Mouse (Mus musculus) limb, embryonic 13.5 days (tissue): ENCODE measurements around the gene Gm42791. TPM values are rescaled to one million over a fixed set of nuclear protein-coding genes. Genes with fewer than 3 reads are reported as not detected.

Experiments
- ATAC-seq: fragments of 200-750 bp; cut with Nextera tagmentation; 2 replicates; pipeline ENCODE4 v1.8.0; 2017; ENCODE audit warnings: low read depth, moderate number of reproducible peaks, moderate TSS enrichment; ENCODE audit not compliant: low FRiP score
- H3K27ac ChIP-seq: fragments of 300-500 bp; sonication (generic); 2 replicates; pipeline ENCODE4 v1.5.1; 2015; ENCODE audit warnings: inconsistent platforms, mild to moderate bottlenecking, moderate library complexity
- H3K27me3 ChIP-seq: fragments of 300-500 bp; sonication (generic); 2 replicates; pipeline ENCODE4 v1.6.1; 2015; ENCODE audit warnings: mild to moderate bottlenecking, inconsistent platforms
- H3K36me3 ChIP-seq: fragments of 300-500 bp; sonication (generic); 2 replicates; pipeline ENCODE4 v1.6.1; 2015; ENCODE audit warnings: inconsistent platforms, mild to moderate bottlenecking, moderate library complexity
- H3K4me1 ChIP-seq: fragments of 300-500 bp; sonication (generic); 2 replicates; pipeline ENCODE4 v1.6.1; 2015; ENCODE audit warnings: inconsistent platforms
- H3K4me2 ChIP-seq: fragments of 300-500 bp; sonication (generic); replicated peaks from 2 replicates; pipeline ENCODE4 v1.6.1; 2015; ENCODE audit warnings: inconsistent platforms, mild to moderate bottlenecking, moderate library complexity
- H3K4me3 ChIP-seq: fragments of 300-500 bp; sonication (generic); 2 replicates; pipeline ENCODE4 v1.5.1; 2015; ENCODE audit warnings: moderate library complexity, mild to moderate bottlenecking, inconsistent platforms
- H3K9ac ChIP-seq: fragments of 300-500 bp; sonication (generic); 2 replicates; pipeline ENCODE4 v1.6.1; 2015; ENCODE audit warnings: mild to moderate bottlenecking, inconsistent platforms
- H3K9me3 ChIP-seq: fragments of 300-500 bp; sonication (generic); 2 replicates; pipeline ENCODE4 v1.6.1; 2016; ENCODE audit warnings: inconsistent platforms
- WGBS: fragments of 180-500 bp; shearing (Covaris S2); methylation state at CpG from one replicate; pipeline ENCODE4 v1.1.7; 2015; 5-methylcytosine and 5-hydroxymethylcytosine counted together
- polyA plus RNA-seq: library from polyadenylated mRNA; unstranded; fragments of >200 nt; fragmentation: Nextera tagmentation; extraction: Ambion mirVana; gene quantifications from 2 replicates; pipeline ENCODE4 v1.2.1, GENCODE M21; 2015

Gm42791 gene
- polyA plus RNA-seq, 1 experiment from 2014 or later: 1.6 TPM

DNA sequence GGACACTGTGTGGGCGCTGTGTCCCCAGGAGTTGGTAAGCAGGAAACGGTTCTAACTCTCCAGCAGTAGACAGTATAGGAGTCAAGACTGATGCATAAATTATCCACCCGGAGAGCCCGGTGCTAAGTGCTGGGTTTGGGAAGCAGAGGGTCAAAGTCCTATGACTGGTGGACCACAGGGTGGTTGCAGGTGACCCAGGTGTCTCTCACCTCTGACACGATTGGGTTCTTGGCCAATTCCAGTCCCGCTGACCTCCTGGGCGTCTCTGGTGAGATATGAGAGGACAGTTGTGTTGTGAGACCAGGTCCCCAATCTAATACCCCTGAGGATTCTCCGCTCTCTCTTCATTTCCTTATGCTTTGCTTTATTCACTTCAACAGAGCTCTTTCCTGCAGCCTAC is 139.9 kb downstream of the Gm42791 start:
- Histone ChIP-seq H3K27me3 (no peaks in the 10 kb centered on the region), H3K4me3 (no peak overlapping the region), H3K36me3 (no peaks in the 10 kb centered on the region), H3K9ac (no peak overlapping the region), H3K4me2 (no peak overlapping the region), H3K4me1 (peaks cover 16% of the 10 kb centered on the region), H3K9me3 (0 out of 2 replicates have a peak, but pooled peaks cover 2% of the 10 kb centered on the region), H3K27ac (no peak overlapping the region)
- ATAC-seq: no peak
- 85% methylated on average over 8 of the region's 8 CpGs for WGBS

DNA sequence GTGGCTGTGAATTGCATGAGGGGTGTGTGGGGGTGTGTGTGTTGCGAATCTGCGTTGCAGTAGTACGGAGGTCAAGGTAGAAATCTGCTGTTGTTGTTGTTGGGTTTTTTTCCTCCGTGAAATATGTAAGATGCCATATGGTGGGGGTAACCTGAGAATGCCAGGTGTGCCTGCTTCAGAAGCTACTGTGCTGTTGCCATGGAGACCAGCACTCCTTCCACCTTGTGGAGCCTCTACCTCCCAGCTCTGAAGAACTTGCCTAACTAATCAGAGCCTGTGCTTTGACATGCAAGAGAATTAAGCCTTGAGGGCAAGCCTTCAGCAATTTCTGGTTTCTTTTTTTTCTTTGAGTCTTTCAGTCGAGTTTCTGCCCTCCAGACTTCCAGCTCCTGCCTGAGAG is 140.8 kb downstream of the Gm42791 start:
- peak overlapping the region; percentile 14; the same call in 1 of the 2 replicates for H3K4me2 ChIP-seq

DNA sequence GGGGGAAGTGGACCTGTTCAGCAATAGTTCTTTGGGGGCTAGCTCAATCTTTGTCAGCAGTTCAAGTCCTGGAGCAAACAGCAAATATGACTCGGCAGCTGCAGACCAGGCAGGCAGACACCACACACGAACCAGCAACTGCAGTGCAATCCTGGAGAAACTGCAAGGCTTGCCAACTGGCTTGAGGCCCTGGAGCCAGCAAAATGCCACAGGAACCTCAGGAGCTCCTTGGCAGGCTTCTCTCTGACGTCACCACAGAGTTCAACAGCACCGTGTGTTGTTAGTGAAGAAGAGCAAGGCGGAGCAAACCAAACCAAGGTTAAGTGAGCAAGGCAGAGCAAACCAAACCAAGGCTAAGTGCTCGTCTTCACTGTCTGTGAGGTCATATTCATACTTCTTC is 145.4 kb downstream of the Gm42791 start:
- 87% methylated on average over 6 of the region's 6 CpGs for WGBS
- peaks cover 11% of the 10 kb centered on the region; the same call in 1 of the 2 replicates for H3K9me3 ChIP-seq
- peaks cover 10% of the 10 kb centered on the region for H3K4me1 ChIP-seq

More for the DNA sequence above, 140.8 kb downstream of the Gm42791 start:
- H3K9ac ChIP-seq: no peak overlapping the region
- H3K4me1 ChIP-seq: peaks cover 16% of the 10 kb centered on the region
- no peak for ATAC-seq
- no peaks in the 10 kb centered on the region for H3K27me3 ChIP-seq
- H3K27ac ChIP-seq: no peak overlapping the region
- WGBS: 21% methylated on average over 5 of the region's 5 CpGs
- no peak overlapping the region for H3K4me3 ChIP-seq
- peaks cover 11% of the 10 kb centered on the region; the same call in 1 of the 2 replicates for H3K9me3 ChIP-seq
- H3K36me3 ChIP-seq: no peaks in the 10 kb centered on the region

DNA sequence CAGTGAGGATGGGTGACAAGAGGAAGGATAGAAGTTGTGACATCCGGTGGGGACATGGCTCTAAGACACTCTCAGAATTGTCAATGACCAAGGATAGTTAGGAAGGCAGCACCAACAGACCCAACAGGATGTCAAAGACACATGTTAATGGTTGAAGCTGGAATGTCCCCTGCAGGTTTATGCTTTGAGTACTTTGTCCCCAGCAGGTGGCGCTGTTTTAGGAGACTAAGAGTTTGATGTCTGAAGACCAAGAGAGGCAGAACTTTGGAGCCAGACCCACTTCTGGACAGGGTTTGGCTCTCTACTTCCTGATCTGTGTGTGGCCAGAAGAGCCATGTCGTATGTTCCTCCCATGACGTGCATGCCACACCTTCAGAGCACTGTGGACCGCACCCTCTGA is 147.9 kb downstream of the Gm42791 start:
- H3K9ac ChIP-seq: no peak overlapping the region
- no peaks in the 10 kb centered on the region for H3K27me3 ChIP-seq
- H3K4me2 ChIP-seq: no peak overlapping the region
- no peak overlapping the region for H3K27ac ChIP-seq
- H3K4me1 ChIP-seq: no peaks in the 10 kb centered on the region
- no peak for ATAC-seq
- no peaks in the 10 kb centered on the region for H3K36me3 ChIP-seq
- WGBS: 95% methylated on average over 5 of the region's 5 CpGs
- H3K9me3 ChIP-seq: peaks cover 11% of the 10 kb centered on the region; the same call in 1 of the 2 replicates
- H3K4me3 ChIP-seq: no peak overlapping the region

More for the DNA sequence above, 145.4 kb downstream of the Gm42791 start:
- H3K4me3 ChIP-seq: no peak overlapping the region
- no peaks in the 10 kb centered on the region for H3K36me3 ChIP-seq
- no peak overlapping the region for H3K9ac ChIP-seq
- no peak overlapping the region for H3K4me2 ChIP-seq
- no peak for ATAC-seq
- no peaks in the 10 kb centered on the region for H3K27me3 ChIP-seq
- H3K27ac ChIP-seq: no peak overlapping the region

Other genes with a start within 250 kb of the Gm42791 start
- 16.9 and 21.0 TPM in 2 replicates for gene Katnal1, start 65.8 kb downstream of the Gm42791 start, polyA plus RNA-seq
- gene Uspl1, start 189.2 kb upstream of the Gm42791 start, polyA plus RNA-seq: 58.0 and 59.5 TPM in 2 replicates
- 1,754 and 1,889 TPM in 2 replicates for gene Hmgb1, start 189.3 kb upstream of the Gm42791 start, polyA plus RNA-seq